Mouse (Mus musculus): Measurements from ENCODE around the gene Tdrd12. TPM values are rescaled to one million over a fixed set of nuclear protein-coding genes. Genes with fewer than 3 reads are reported as not detected.
"Not testable (repeated sequence)": the region's sequence is repeated elsewhere in the genome, so short reads cannot be mapped to it uniquely, and the experiment has no call there.

Tdrd12 gene
- 0.08 and 0.21 TPM in 2 replicates for polyA plus RNA-seq (2012; rRNA removed)

- 94% methylated on average over 17 of the region's 17 CpGs for WGBS
- no peak for DNase-seq (ENCODE audit: low read depth, low spot score)
Measured at GRCm38 (mm10) chr7:35537562-35537961, at the start of gene Tdrd12. Gene Tdrd12 (minus strand): TSS chr7:35537745.

DNA sequence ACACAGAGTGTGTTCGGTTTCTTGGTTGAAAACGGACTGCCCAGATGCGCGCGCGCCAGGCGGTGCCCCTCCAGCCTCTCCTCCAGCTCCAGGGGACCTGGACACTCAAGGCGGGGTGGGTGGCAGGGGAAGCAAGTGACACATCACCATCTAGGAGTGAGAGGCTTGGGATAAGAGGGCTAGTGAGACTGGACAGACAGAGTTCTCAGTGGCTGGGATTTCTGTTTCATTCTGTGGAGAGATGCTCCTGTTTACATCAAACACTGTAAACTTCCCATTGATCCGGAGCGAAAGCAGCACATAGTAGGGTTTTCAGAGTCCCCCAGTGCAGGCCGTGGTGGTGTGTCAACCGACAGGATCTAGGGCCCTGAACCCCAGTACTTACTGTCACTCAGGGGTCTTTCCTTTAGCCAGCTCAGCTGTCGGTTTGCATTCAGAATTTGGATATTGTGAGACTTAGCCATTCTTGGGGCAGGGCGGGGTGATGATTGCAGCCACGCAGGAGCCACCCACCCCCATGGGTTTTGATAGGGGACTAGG, 49.4 kb upstream of the Tdrd12 start:
- WGBS: 22% methylated on average over 15 of the region's 15 CpGs
- no peak for DNase-seq (ENCODE audit: low read depth, low spot score)

GRCm38 (mm10) chr7:35586055-35586905, 48.7 kb upstream of the Tdrd12 start, which contains the start of gene Ankrd27:
Gene Ankrd27 (plus strand): TSS chr7:35586244.
- peak; percentile 97 for DNase-seq (ENCODE audit: low read depth, low spot score)
- WGBS: under 1% methylated on average over 49 of the region's 49 CpGs

DNA sequence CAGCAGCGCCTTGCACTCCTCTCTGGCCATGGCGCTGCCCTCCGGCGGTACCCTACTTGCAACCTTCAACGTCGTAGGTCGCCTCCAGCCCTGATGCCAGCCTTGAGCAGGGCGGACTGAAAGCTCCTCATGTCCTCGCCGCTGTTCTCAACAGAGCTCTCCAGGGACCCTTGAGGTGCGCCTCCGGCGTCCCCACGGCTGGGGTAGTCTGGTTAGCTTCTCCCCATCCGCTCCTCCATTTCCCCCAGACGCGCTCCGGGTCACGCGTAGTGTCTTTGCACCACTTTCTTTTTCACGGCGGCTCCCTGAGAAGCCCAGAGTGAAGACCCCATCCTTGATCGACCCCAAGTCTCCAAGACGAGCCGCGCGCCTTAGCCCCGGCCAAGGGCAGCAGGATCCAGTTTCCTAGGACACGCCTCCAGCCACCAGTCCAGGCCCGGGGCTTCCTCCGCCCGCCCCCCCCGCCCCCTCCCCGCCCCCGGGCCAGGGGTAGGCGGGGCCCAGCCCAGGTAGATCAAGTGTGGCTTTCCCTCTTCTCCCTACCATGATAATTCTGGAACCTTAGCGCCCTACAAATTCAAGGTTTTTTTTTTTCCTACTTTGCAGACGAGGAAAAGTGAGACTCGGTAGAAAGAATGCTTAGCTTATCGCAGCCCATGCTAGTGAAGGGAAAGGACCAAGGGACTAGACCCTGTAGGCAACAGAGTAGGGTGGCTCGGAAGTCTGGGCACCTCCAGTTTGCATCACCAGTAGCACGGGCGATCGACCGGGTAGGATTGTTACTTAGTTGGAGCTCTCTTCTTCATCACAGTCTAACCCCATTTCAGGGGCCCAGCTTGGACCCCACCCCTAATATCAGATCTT, 47.9 kb upstream of the Tdrd12 start, which contains the start of gene Rgs9bp:
Rgs9bp (minus strand) TSS at position 392 of the 864 bp plus-strand sequence.
- DNase-seq (ENCODE audit: low read depth, low spot score): peak; percentile 29
- under 1% methylated on average over 45 of the region's 45 CpGs for WGBS

DNA sequence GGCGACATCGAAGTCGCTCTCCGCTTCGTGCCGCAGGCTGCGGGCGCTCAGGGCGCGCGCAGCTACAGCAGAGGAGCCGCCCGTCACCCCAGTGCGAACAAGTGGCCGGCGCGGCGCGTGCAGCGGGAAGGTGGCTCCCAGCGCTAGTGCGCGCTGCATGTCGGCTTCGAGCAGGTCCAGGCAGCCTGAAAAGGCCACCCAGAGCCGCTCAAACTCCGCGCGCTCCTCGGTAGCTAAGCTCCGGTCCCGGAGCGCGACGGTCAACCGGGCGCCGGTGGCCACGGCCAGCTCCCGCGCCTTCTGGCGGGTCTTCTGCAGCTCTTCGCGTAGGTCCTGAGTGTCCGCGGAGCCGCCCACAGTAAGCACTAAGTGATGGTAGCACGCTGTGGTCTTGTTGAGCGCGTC, 47.2 kb upstream of the Tdrd12 start:
- WGBS: under 1% methylated on average over 50 of the region's 50 CpGs
- DNase-seq (ENCODE audit: low read depth, low spot score): no peak

DNA sequence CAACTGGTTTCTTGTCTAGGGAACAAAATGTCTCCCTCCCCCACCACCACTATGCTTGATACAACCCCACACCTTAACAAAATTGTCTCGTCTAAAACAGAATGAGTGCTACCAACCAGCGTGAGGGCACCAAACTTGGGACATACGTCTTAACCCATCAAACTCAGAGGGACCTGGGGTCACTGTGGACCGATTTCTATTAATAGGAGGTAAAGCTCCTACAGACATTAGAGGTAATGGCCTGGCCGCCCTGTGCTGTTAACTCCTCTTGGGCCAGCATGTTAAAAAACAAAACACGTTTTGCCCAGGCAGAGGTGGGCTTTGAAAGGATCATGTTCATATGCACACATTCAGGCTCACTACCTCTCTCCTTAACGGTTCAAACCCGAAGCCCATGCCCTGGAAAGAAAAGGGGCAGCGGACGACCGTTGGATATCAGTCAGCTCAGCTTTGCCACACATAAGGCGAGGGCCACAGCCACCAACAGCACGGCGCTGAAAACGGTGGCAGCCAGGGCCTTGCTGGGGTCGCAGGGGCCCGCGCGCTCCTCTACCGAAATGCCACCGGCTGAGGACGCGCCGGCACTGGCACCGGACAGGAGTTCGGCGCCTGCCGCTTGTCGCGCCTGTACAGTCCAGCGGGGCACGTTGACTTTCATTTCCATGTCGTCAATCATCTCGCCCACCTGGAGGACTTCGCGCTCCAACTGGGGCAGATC, 46.7 kb upstream of the Tdrd12 start:
- WGBS: 7% methylated on average over 36 of the region's 36 CpGs
- DNase-seq (ENCODE audit: low read depth, low spot score): no peak

DNA sequence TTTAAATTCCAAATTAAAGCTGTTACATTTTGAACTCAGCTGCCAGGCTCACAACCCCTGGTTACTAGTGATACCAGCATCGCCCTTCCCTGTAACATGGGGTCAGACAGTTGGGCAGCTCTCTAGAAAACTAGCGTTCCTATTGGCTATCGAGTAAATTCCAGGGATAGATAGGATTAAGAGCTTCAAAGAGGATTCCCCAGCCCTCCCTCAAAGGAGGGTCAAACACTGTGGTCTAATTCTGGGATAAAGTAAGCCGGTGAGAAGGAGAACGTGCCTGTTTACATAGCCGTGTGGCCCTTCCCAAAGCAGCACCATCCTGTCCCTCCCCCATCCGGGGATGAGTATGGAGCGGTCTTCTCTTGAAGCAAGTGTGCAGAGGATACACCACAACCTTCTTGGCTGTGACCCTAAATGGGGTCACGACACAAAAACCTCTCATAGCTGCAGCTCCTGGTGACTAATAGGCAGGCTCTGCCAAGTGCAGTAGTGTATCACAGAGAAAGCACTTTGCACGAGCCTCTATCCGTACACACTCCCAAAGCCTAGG, 46.0 kb upstream of the Tdrd12 start:
- no peak for DNase-seq (ENCODE audit: low read depth, low spot score)

GRCm38 (mm10) chr7:35582719-35583118, 45.2 kb upstream of the Tdrd12 start:
- 70% methylated on average over 5 of the region's 5 CpGs for WGBS
- no peak for DNase-seq (ENCODE audit: low read depth, low spot score)

More for the DNA sequence above, 46.0 kb upstream of the Tdrd12 start:
- 22% methylated on average over 11 of the region's 11 CpGs for WGBS

DNA sequence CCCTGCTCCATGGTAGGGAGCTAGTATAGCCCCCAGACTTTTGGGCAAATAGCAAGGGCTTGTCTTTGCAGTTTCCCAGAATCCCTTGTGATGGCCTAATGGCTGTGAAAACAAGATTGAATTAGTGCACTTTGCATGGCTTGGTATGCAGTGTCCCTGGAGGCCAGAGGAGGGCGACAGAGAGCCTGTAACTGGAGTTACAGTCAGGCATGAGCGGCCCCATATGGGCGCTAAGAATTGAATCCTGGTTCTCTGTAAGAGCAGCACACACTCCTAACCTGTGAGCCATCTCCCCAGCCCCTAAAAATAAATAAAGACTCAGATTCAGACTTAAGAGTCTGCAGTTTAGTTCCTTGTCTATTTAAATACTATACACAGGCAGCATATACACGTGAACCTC, 42.3 kb upstream of the Tdrd12 start:
- WGBS: 42% methylated on average over 4 of the region's 4 CpGs
- no peak for DNase-seq (ENCODE audit: low read depth, low spot score)

- WGBS: 24% methylated on average over 6 of the region's 6 CpGs
- DNase-seq (ENCODE audit: low read depth, low spot score): not testable (repeated sequence)
Measured at GRCm38 (mm10) chr7:35570883-35571282, 33.3 kb upstream of the Tdrd12 start.

DNA sequence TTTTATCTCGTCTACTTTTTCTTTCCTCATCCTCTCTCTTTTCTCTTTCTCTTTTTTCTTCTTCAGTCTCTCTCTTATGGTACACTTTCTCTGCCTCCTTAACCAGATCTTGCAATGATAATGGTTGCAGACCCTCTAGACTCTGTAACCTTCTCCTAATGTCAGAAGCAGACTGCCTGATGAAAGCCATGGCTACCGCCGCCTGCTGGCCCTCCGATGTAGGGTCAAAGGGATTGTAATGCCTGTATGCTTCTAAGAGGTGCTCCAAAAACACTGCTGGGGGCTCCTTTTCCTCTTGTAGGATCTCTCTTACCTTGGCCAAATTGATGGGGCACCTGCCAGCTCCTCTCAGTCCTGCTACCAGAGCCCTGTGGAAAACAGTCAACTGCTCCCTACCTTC, 32.2 kb upstream of the Tdrd12 start:
- WGBS: 75% methylated on average over 4 of the region's 4 CpGs
- DNase-seq (ENCODE audit: low read depth, low spot score): not testable (repeated sequence)

- WGBS: 87% methylated on average over 13 of the region's 13 CpGs
Measured at GRCm38 (mm10) chr7:35565965-35566364, 28.4 kb upstream of the Tdrd12 start.

GRCm38 (mm10) chr7:35564872-35565271, 27.3 kb upstream of the Tdrd12 start:
- 73% methylated on average over 10 of the region's 10 CpGs for WGBS
- not testable (repeated sequence) for DNase-seq (ENCODE audit: low read depth, low spot score)

More at GRCm38 (mm10) chr7:35565965-35566364, 28.4 kb upstream of the Tdrd12 start:
- DNase-seq (ENCODE audit: low read depth, low spot score): not testable (repeated sequence)

GRCm38 (mm10) chr7:35564067-35564865, 26.7 kb upstream of the Tdrd12 start:
- 87% methylated on average over 2 of the region's 2 CpGs for WGBS
- DNase-seq (ENCODE audit: low read depth, low spot score): no peak

GRCm38 (mm10) chr7:35563071-35563470, 25.5 kb upstream of the Tdrd12 start:
- WGBS: 77% methylated on average over 11 of the region's 11 CpGs
- no peak for DNase-seq (ENCODE audit: low read depth, low spot score)

- WGBS: 87% methylated on average over 3 of the region's 3 CpGs
- DNase-seq (ENCODE audit: low read depth, low spot score): no peak
Measured at GRCm38 (mm10) chr7:35559838-35560237, 22.3 kb upstream of the Tdrd12 start.

- DNase-seq (ENCODE audit: low read depth, low spot score): no peak
- 51% methylated on average over 2 of the region's 2 CpGs for WGBS
Measured at GRCm38 (mm10) chr7:35558681-35559080, 21.1 kb upstream of the Tdrd12 start.

GRCm38 (mm10) chr7:35557577-35557976, 20.0 kb upstream of the Tdrd12 start:
- 38% methylated on average over 3 of the region's 3 CpGs for WGBS
- DNase-seq (ENCODE audit: low read depth, low spot score): no peak
